Mouse (Mus musculus) heart, embryonic 13.5 days (tissue): ENCODE results near the gene Fscn3. TPM values are rescaled to one million over a fixed set of nuclear protein-coding genes. Genes with fewer than 3 reads are reported as not detected.

Experiments used
- ATAC-seq: fragments of 200-750 bp; cut with Nextera tagmentation; 2 replicates; pipeline ENCODE4 v1.8.0; 2017; ENCODE audit warnings: moderate TSS enrichment; ENCODE audit not compliant: insufficient number of reproducible peaks, low FRiP score, low TSS enrichment; ENCODE audit errors: extremely low read depth
- H3K27ac ChIP-seq: fragments of 300-500 bp; sonication (generic); replicated peaks from 2 replicates; pipeline ENCODE4 v1.5.1; 2015; ENCODE audit warnings: moderate library complexity, mild to moderate bottlenecking, inconsistent platforms
- H3K27me3 ChIP-seq: fragments of 300-500 bp; sonication (generic); replicated peaks from 2 replicates; pipeline ENCODE4 v1.6.1; 2015; ENCODE audit warnings: mild to moderate bottlenecking, inconsistent platforms
- H3K36me3 ChIP-seq: fragments of 300-500 bp; sonication (generic); 2 replicates; pipeline ENCODE4 v1.6.1; 2015; ENCODE audit warnings: mild to moderate bottlenecking, inconsistent platforms
- H3K4me1 ChIP-seq: fragments of 300-500 bp; sonication (generic); 2 replicates; pipeline ENCODE4 v1.6.1; 2015; ENCODE audit warnings: inconsistent platforms
- H3K4me2 ChIP-seq: fragments of 300-500 bp; sonication (generic); 2 replicates; pipeline ENCODE4 v1.6.1; 2015; ENCODE audit warnings: inconsistent platforms, mild to moderate bottlenecking, moderate library complexity
- H3K4me3 ChIP-seq: fragments of 300-500 bp; sonication (generic); 2 replicates; pipeline ENCODE4 v1.5.1; 2015; ENCODE audit warnings: moderate library complexity, mild to moderate bottlenecking, inconsistent platforms
- H3K9ac ChIP-seq: fragments of 300-500 bp; sonication (generic); 2 replicates; pipeline ENCODE4 v1.6.1; 2015; ENCODE audit warnings: inconsistent platforms, mild to moderate bottlenecking, moderate library complexity
- H3K9me3 ChIP-seq: fragments of 300-500 bp; sonication (generic); 2 replicates; pipeline ENCODE4 v1.6.1; 2016; ENCODE audit warnings: inconsistent platforms
- WGBS: fragments of 180-500 bp; shearing (Covaris S2); methylation state at CpG from one replicate; pipeline ENCODE4 v1.1.7; 2015; ENCODE audit warnings: mixed read lengths; 5-methylcytosine and 5-hydroxymethylcytosine counted together
- polyA plus RNA-seq: library from polyadenylated mRNA; unstranded; fragments of >200 nt; fragmentation: Nextera tagmentation; extraction: Ambion mirVana; gene quantifications from 2 replicates; pipeline ENCODE4 v1.2.1, GENCODE M21; 2015

Fscn3 gene
- polyA plus RNA-seq, 1 experiment from 2014 or later: not detected

GRCm38 (mm10) chr6:28471284-28472035 lies 43.9 kb downstream of the Fscn3 start:
- ATAC-seq: no peak
- Histone ChIP-seq H3K27ac (no peak overlapping the region), H3K4me2 (no peak overlapping the region), H3K4me1 (no peaks in the 10 kb centered on the region), H3K27me3 (no peaks in the 10 kb centered on the region), H3K9ac (no peak overlapping the region), H3K4me3 (no peak overlapping the region), H3K9me3 (no peaks in the 10 kb centered on the region), H3K36me3 (no peaks in the 10 kb centered on the region)
- WGBS: 78% methylated on average over 9 of the region's 9 CpGs

DNA sequence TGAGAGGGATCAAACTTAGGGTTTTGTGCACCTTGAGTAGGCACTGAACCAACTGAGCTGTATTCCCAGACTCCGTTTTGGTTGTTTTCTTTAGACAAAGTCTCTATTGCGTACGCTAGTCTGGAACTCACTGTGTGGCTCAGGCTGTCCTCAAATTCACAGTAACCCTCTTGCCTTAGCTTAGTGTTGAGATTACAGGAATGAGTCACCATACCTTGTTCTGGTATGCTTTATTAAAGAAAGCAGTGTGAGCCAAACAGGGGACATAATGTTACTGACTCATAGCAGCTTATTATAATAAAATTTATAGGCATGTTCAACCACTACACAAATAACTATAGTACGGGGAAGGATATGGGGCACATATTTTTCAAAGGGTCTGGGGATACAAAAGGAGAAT lies 46.6 kb downstream of the Fscn3 start:
- Histone ChIP-seq H3K36me3 (no peaks in the 10 kb centered on the region), H3K9ac (no peak overlapping the region), H3K4me1 (peaks cover 5% of the 10 kb centered on the region), H3K4me2 (no peak overlapping the region), H3K27me3 (no peaks in the 10 kb centered on the region), H3K9me3 (no peaks in the 10 kb centered on the region), H3K4me3 (no peak overlapping the region), H3K27ac (no peak overlapping the region)
- WGBS: 71% methylated on average over 4 of the region's 4 CpGs
- ATAC-seq: no peak

- WGBS: 67% methylated on average over 5 of the region's 5 CpGs
- Histone ChIP-seq H3K4me2 (no peak within 1 kb of the TSS), H3K4me3 (no peak within 1 kb of the TSS), H3K4me1 (peaks cover 7% of the 10 kb centered on the region), H3K27ac (no peak within 1 kb of the TSS), H3K27me3 (no peaks in the 10 kb centered on the region), H3K9me3 (no peaks in the 10 kb centered on the region), H3K36me3 (no peaks in the 10 kb centered on the region), H3K9ac (no peak within 1 kb of the TSS)
- no peak for ATAC-seq
These were observed 47.2 kb downstream of the Fscn3 start, which contains the start of gene Snd1 for GRCm38 (mm10) chr6:28474839-28475238. Gene Snd1, plus strand, starts transcription at chr6:28475139.

GRCm38 (mm10) chr6:28479865-28480751 lies 52.5 kb downstream of the Fscn3 start:
- WGBS: under 1% methylated on average over 68 of the region's 68 CpGs
- H3K9me3 ChIP-seq: no peaks in the 10 kb centered on the region
- H3K4me2 ChIP-seq: peak overlapping the region; percentile 89
- H3K9ac ChIP-seq: peak overlapping the region; percentile 89
- H3K4me1 ChIP-seq: peaks cover 50% of the 10 kb centered on the region
- 0 out of 2 replicates have a peak, but pooled peaks cover 8% of the 10 kb centered on the region for H3K36me3 ChIP-seq
- peak; percentile 99 for ATAC-seq
- H3K4me3 ChIP-seq: peak overlapping the region; percentile 70
- H3K27me3 ChIP-seq: no peaks in the 10 kb centered on the region
- H3K27ac ChIP-seq: peak overlapping the region; percentile 86

- Histone ChIP-seq H3K27ac (peak overlapping the region; percentile 86), H3K36me3 (0 out of 2 replicates have a peak, but pooled peaks cover 8% of the 10 kb centered on the region), H3K4me2 (peak overlapping the region; percentile 89), H3K4me3 (peak overlapping the region; percentile 70), H3K4me1 (peaks cover 58% of the 10 kb centered on the region), H3K9ac (peak overlapping the region; percentile 89), H3K27me3 (no peaks in the 10 kb centered on the region), H3K9me3 (no peaks in the 10 kb centered on the region)
- 4% methylated on average over 21 of the region's 21 CpGs for WGBS
- ATAC-seq: no peak
These were observed 53.3 kb downstream of the Fscn3 start for GRCm38 (mm10) chr6:28480752-28481492.

DNA sequence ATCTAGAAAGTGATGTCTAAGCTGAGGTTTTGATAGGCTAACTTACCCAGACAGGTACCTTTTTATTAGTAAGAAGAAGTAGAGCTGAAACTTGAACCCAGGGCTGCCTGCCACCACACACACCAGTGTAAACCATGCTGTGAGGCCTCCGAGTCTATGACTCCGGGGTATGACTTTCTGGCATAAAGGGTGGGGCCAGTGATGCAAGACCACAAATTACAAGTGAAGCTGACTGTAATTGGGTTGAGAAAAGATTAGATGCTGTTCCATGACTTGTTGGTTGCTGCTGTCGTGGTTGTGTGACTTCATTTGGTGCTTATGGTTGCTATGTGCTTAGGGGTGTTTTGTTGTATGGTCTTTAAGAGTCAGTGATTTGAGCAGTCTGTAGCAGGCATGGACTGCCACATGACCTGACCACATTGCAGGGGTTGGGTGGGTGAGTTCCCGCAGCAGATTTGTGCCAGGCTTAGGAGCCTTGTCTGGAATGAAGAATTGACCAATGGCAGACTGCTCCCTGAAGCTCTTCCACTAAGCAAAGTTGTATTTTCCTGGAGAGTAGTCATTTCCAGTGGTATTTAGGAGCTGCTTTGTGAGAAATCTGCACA lies 55.2 kb downstream of the Fscn3 start:
- no peak for ATAC-seq
- WGBS: 70% methylated on average over 4 of the region's 4 CpGs
- no peaks in the 10 kb centered on the region for H3K9me3 ChIP-seq
- peaks cover 77% of the 10 kb centered on the region for H3K4me1 ChIP-seq
- peak overlapping the region; percentile 21; the same call in 1 of the 2 replicates for H3K4me3 ChIP-seq
- H3K27me3 ChIP-seq: no peaks in the 10 kb centered on the region
- 0 out of 2 replicates have a peak, but pooled peaks cover 8% of the 10 kb centered on the region for H3K36me3 ChIP-seq
- no peak overlapping the region for H3K27ac ChIP-seq
- H3K4me2 ChIP-seq: peak overlapping the region; percentile 89
- H3K9ac ChIP-seq: peak overlapping the region; percentile 64

- H3K4me2 ChIP-seq: peak overlapping the region; percentile 39
- 87% methylated on average over 2 of the region's 2 CpGs for WGBS
- no peaks in the 10 kb centered on the region for H3K27me3 ChIP-seq
- H3K27ac ChIP-seq: peak overlapping the region; percentile 67
- ATAC-seq: no peak
- no peaks in the 10 kb centered on the region for H3K9me3 ChIP-seq
- H3K4me3 ChIP-seq: no peak overlapping the region
- H3K4me1 ChIP-seq: peaks cover 83% of the 10 kb centered on the region
- 0 out of 2 replicates have a peak overlapping the region, but pooled peaks have one; percentile 10 for H3K9ac ChIP-seq
- peaks cover 30% of the 10 kb centered on the region for H3K36me3 ChIP-seq
These were observed 58.4 kb downstream of the Fscn3 start for GRCm38 (mm10) chr6:28486008-28486407.

DNA sequence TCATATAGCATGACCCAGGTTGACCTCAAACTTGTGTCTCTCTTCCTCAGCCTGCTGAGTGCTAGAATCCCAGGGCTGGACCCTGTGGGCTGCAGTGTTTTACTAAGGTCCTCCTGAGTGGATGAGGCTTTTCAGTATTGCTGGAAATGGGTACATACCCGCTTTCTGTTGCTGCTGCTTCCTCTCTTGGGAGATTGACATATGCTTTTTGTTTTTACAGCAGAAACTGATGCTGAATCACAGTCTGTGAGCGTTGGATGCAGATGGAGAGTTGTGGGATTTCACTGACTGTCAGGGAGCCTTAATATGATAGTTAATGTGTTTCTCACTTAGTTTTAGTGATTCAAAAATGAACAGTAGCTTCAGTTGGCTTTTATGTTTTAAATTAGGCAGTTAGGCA lies 58.9 kb downstream of the Fscn3 start:
- Histone ChIP-seq H3K4me2 (peak overlapping the region; percentile 39), H3K9ac (no peak overlapping the region), H3K36me3 (peaks cover 33% of the 10 kb centered on the region), H3K27me3 (no peaks in the 10 kb centered on the region), H3K27ac (peak overlapping the region; percentile 67), H3K9me3 (no peaks in the 10 kb centered on the region), H3K4me1 (peaks cover 79% of the 10 kb centered on the region), H3K4me3 (no peak overlapping the region)
- 74% methylated on average over 2 of the region's 2 CpGs for WGBS
- ATAC-seq: no peak

DNA sequence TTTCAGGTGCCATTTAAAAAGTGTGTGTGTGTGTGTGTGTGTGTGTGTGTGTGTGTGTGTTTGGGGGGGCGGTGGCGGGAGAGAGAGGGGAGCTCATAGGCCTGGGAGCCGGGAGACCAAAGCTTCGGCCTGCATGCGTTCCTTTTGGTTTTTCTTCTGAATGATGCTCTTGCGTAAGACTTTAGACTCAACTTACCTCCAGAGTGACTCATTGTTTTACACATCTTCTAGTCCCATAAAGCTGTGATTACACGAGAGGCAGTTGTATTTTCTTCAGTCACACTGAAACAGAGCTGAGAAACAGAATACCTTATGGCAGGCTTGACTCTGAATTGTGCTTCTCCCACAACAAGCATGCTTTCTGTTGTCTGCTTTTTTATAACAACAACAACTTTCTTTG lies 59.3 kb downstream of the Fscn3 start:
- Histone ChIP-seq H3K4me3 (no peak overlapping the region), H3K9ac (no peak overlapping the region), H3K4me2 (no peak overlapping the region; the same call in 1 of the 2 replicates), H3K4me1 (peaks cover 74% of the 10 kb centered on the region), H3K27ac (no peak overlapping the region), H3K9me3 (no peaks in the 10 kb centered on the region), H3K36me3 (peaks cover 31% of the 10 kb centered on the region), H3K27me3 (no peaks in the 10 kb centered on the region)
- ATAC-seq: no peak
- 89% methylated on average over 7 of the region's 7 CpGs for WGBS
